Mouse (Mus musculus): ENCODE measurements around the gene Gm19402. TPM values are rescaled to one million over a fixed set of nuclear protein-coding genes. Genes with fewer than 3 reads are reported as not detected.
"Not testable (repeated sequence)": the region's sequence is repeated elsewhere in the genome, so short reads cannot be mapped to it uniquely, and the experiment has no call there.

Gene Gm19402
- polyA plus RNA-seq, 1 experiment from 2014 or later: not detected

DNA sequence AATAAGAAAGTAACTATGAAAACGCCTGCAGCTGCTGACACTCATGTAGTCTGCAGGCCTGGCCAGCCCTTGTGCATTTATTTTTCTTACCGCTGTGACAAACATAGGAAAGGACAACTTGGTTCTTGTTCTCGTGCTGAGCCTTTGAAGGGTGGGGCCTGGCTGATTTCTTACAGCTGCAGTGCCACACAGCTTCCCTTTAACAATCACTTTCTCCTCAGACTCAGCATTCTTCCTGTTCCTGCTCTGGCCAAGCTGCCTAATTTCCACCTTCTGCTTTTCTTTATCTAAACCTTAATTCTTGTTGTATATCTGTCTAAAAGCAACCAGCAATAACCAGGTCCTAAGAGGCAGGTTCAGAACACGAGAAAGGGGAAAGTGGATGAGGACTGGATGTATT, 23.2 kb upstream of the Gm19402 start:
- Histone ChIP-seq H3K36me3 (ENCODE audit: control insufficient read depth, insufficient read depth, low read length) (no peaks in the 10 kb centered on the region), H3K4me1 (ENCODE audit: control insufficient read depth, insufficient read depth, low read length) (no peaks in the 10 kb centered on the region), H3K9ac (ENCODE audit: low read length) (no peak overlapping the region), H3K9me3 (ENCODE audit: control insufficient read depth, low read length) (no peaks in the 10 kb centered on the region; the same call in 1 of the 2 replicates), H3K27me3 (ENCODE audit: control insufficient read depth, insufficient read depth, low read length) (no peaks in the 10 kb centered on the region), H3K4me2 (ENCODE audit: low read depth, severe bottlenecking) (no peak overlapping the region), H3K4me3 (ENCODE audit: low read depth, low read length) (no peak overlapping the region), H3K27ac (replicated peaks; ENCODE audit: low read depth, low read length) (no peak overlapping the region)
- ATAC-seq (ENCODE audit: insufficient number of reproducible peaks, low FRiP score, low TSS enrichment, low read depth) (no peak), DNase-seq (ENCODE audit: low spot score) (no peak)
- 57% methylated on average over 4 of the region's 4 CpGs for whole genome bisulfite sequencing

GRCm38 (mm10) chr10:77711157-77711556, 20.6 kb upstream of the Gm19402 start, which contains the start of gene Gm10024:
Gene Gm10024 (plus strand): TSS chr10:77711457.
- not testable (repeated sequence) for H3K9me3 ChIP-seq (ENCODE audit: control insufficient read depth, low read length); DNase-seq (ENCODE audit: low spot score); H3K9ac ChIP-seq (ENCODE audit: low read length)

GRCm38 (mm10) chr10:77709831-77710230, 19.3 kb upstream of the Gm19402 start:
- H3K9ac ChIP-seq (ENCODE audit: low read length): no peak overlapping the region
- H3K4me1 ChIP-seq (ENCODE audit: control insufficient read depth, insufficient read depth, low read length): no peaks in the 10 kb centered on the region
- DNase-seq (ENCODE audit: low spot score) (no peak), ATAC-seq (ENCODE audit: insufficient number of reproducible peaks, low FRiP score, low TSS enrichment, low read depth) (no peak)
- H3K27ac ChIP-seq (replicated peaks; ENCODE audit: low read depth, low read length): no peak overlapping the region
- H3K27me3 ChIP-seq (ENCODE audit: control insufficient read depth, insufficient read depth, low read length): no peaks in the 10 kb centered on the region
- no peaks in the 10 kb centered on the region; the same call in 1 of the 2 replicates for H3K9me3 ChIP-seq (ENCODE audit: control insufficient read depth, low read length)
- WGBS: 84% methylated on average over 3 of the region's 3 CpGs
- H3K4me3 ChIP-seq (ENCODE audit: low read depth, low read length): no peak overlapping the region
- H3K4me2 ChIP-seq (ENCODE audit: low read depth, severe bottlenecking): no peak overlapping the region
- H3K36me3 ChIP-seq (ENCODE audit: control insufficient read depth, insufficient read depth, low read length): no peaks in the 10 kb centered on the region

More at GRCm38 (mm10) chr10:77711157-77711556, 20.6 kb upstream of the Gm19402 start, which contains the start of gene Gm10024:
- not testable (repeated sequence) for H3K36me3 ChIP-seq (ENCODE audit: control insufficient read depth, insufficient read depth, low read length); H3K27ac ChIP-seq (replicated peaks; ENCODE audit: low read depth, low read length); H3K4me2 ChIP-seq (ENCODE audit: low read depth, severe bottlenecking); H3K4me3 ChIP-seq (ENCODE audit: low read depth, low read length); H3K4me1 ChIP-seq (ENCODE audit: control insufficient read depth, insufficient read depth, low read length); ATAC-seq (ENCODE audit: insufficient number of reproducible peaks, low FRiP score, low TSS enrichment, low read depth); H3K27me3 ChIP-seq (ENCODE audit: control insufficient read depth, insufficient read depth, low read length)

DNA sequence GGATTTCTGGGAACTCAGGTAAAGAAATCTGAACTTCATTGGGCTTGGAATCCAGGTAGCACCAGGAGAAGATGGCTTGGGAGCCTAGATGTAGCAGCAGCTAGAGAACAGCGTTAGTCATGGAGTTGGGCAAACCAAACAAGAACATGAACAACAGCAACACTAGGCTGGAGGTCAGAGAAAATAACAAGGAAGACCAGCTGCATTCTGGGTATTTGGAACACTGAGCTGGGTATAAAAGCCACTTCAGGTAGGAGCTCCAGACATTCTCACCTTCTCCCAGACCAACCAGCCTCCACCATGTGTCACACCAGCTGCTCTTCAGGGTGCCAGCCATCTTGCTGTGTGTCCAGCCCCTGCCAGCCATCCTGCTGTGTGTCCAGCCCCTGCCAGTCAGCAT, 15.8 kb upstream of the Gm19402 start, which contains the start of gene Gm10272:
Gene Gm10272, plus strand, starts transcription at position 301 of the 400 bp plus-strand sequence.
- H3K4me1 ChIP-seq (ENCODE audit: control insufficient read depth, insufficient read depth, low read length): no peaks in the 10 kb centered on the region
- no peak within 1 kb of the TSS for H3K27ac ChIP-seq (replicated peaks; ENCODE audit: low read depth, low read length)
- H3K9me3 ChIP-seq (ENCODE audit: control insufficient read depth, low read length): no peaks in the 10 kb centered on the region; the same call in 1 of the 2 replicates
- no peak for ATAC-seq (ENCODE audit: insufficient number of reproducible peaks, low FRiP score, low TSS enrichment, low read depth)
- H3K4me2 ChIP-seq (ENCODE audit: low read depth, severe bottlenecking): no peak within 1 kb of the TSS
- no peaks in the 10 kb centered on the region for H3K27me3 ChIP-seq (ENCODE audit: control insufficient read depth, insufficient read depth, low read length)
- WGBS: 92% methylated on average over 1 of the region's 1 CpGs
- no peak within 1 kb of the TSS for H3K9ac ChIP-seq (ENCODE audit: low read length)
- H3K36me3 ChIP-seq (ENCODE audit: control insufficient read depth, insufficient read depth, low read length): no peaks in the 10 kb centered on the region
- no peak within 1 kb of the TSS for H3K4me3 ChIP-seq (ENCODE audit: low read depth, low read length)
- DNase-seq (ENCODE audit: low spot score): no peak

- H3K36me3 ChIP-seq (ENCODE audit: control insufficient read depth, insufficient read depth, low read length): no peaks in the 10 kb centered on the region
- H3K4me2 ChIP-seq (ENCODE audit: low read depth, severe bottlenecking): no peak within 1 kb of the TSS
- H3K9me3 ChIP-seq (ENCODE audit: control insufficient read depth, low read length): no peaks in the 10 kb centered on the region
- no peak within 1 kb of the TSS for H3K27ac ChIP-seq (replicated peaks; ENCODE audit: low read depth, low read length)
- no peak within 1 kb of the TSS for H3K4me3 ChIP-seq (ENCODE audit: low read depth, low read length)
- H3K9ac ChIP-seq (ENCODE audit: low read length): no peak within 1 kb of the TSS
- ATAC-seq (ENCODE audit: insufficient number of reproducible peaks, low FRiP score, low TSS enrichment, low read depth) (no peak), DNase-seq (ENCODE audit: low spot score) (no peak)
- 36% methylated on average over 4 of the region's 4 CpGs for WGBS
- no peaks in the 10 kb centered on the region for H3K27me3 ChIP-seq (ENCODE audit: control insufficient read depth, insufficient read depth, low read length)
- H3K4me1 ChIP-seq (ENCODE audit: control insufficient read depth, insufficient read depth, low read length): no peaks in the 10 kb centered on the region
Observed at GRCm38 (mm10) chr10:77697133-77697532, 6.6 kb upstream of the Gm19402 start, which contains the start of gene Gm9508. Gene Gm9508 (minus strand): TSS chr10:77697233.

GRCm38 (mm10) chr10:77687021-77687420, 3.5 kb downstream of the Gm19402 start:
- Histone ChIP-seq H3K27ac (replicated peaks; ENCODE audit: low read depth, low read length) (no peak overlapping the region), H3K9me3 (ENCODE audit: control insufficient read depth, low read length) (no peaks in the 10 kb centered on the region), H3K27me3 (ENCODE audit: control insufficient read depth, insufficient read depth, low read length) (peaks cover 27% of the 10 kb centered on the region), H3K4me2 (ENCODE audit: low read depth, severe bottlenecking) (no peak overlapping the region), H3K36me3 (ENCODE audit: control insufficient read depth, insufficient read depth, low read length) (no peaks in the 10 kb centered on the region), H3K4me1 (ENCODE audit: control insufficient read depth, insufficient read depth, low read length) (peaks cover 12% of the 10 kb centered on the region), H3K4me3 (ENCODE audit: low read depth, low read length) (no peak overlapping the region), H3K9ac (ENCODE audit: low read length) (no peak overlapping the region)
- ATAC-seq (ENCODE audit: insufficient number of reproducible peaks, low FRiP score, low TSS enrichment, low read depth) (no peak), DNase-seq (ENCODE audit: low spot score) (no peak)
- WGBS: 17% methylated on average over 10 of the region's 10 CpGs

- WGBS: 4% methylated on average over 22 of the region's 22 CpGs
- H3K4me2 ChIP-seq (ENCODE audit: low read depth, severe bottlenecking): no peak within 1 kb of the TSS
- H3K9me3 ChIP-seq (ENCODE audit: control insufficient read depth, low read length): no peaks in the 10 kb centered on the region
- no peak within 1 kb of the TSS for H3K9ac ChIP-seq (ENCODE audit: low read length)
- ATAC-seq (ENCODE audit: insufficient number of reproducible peaks, low FRiP score, low TSS enrichment, low read depth) (no peak), DNase-seq (ENCODE audit: low spot score) (no peak)
- no peak within 1 kb of the TSS for H3K4me3 ChIP-seq (ENCODE audit: low read depth, low read length)
- no peak within 1 kb of the TSS for H3K27ac ChIP-seq (replicated peaks; ENCODE audit: low read depth, low read length)
- peaks cover 27% of the 10 kb centered on the region for H3K27me3 ChIP-seq (ENCODE audit: control insufficient read depth, insufficient read depth, low read length)
- peaks cover 14% of the 10 kb centered on the region for H3K4me1 ChIP-seq (ENCODE audit: control insufficient read depth, insufficient read depth, low read length)
- H3K36me3 ChIP-seq (ENCODE audit: control insufficient read depth, insufficient read depth, low read length): no peaks in the 10 kb centered on the region
Observed at GRCm38 (mm10) chr10:77685895-77686664, 4.5 kb downstream of the Gm19402 start, which contains the start of gene Tspear. Gene Tspear (plus strand): TSS chr10:77686569.

- Histone ChIP-seq H3K27me3 (ENCODE audit: control insufficient read depth, insufficient read depth, low read length) (peaks cover 27% of the 10 kb centered on the region), H3K27ac (replicated peaks; ENCODE audit: low read depth, low read length) (no peak overlapping the region), H3K9ac (ENCODE audit: low read length) (no peak overlapping the region), H3K4me3 (ENCODE audit: low read depth, low read length) (no peak overlapping the region), H3K9me3 (ENCODE audit: control insufficient read depth, low read length) (no peaks in the 10 kb centered on the region), H3K4me2 (ENCODE audit: low read depth, severe bottlenecking) (no peak overlapping the region), H3K4me1 (ENCODE audit: control insufficient read depth, insufficient read depth, low read length) (peaks cover 14% of the 10 kb centered on the region), H3K36me3 (ENCODE audit: control insufficient read depth, insufficient read depth, low read length) (no peaks in the 10 kb centered on the region)
- ATAC-seq (ENCODE audit: insufficient number of reproducible peaks, low FRiP score, low TSS enrichment, low read depth) (peak; percentile 49; the same call in 1 of the 2 replicates), DNase-seq (ENCODE audit: low spot score) (peak; percentile 75)
- WGBS: 20% methylated on average over 8 of the region's 8 CpGs
Observed at GRCm38 (mm10) chr10:77684181-77684580, 6.4 kb downstream of the Gm19402 start.
